Mouse (Mus musculus) stomach, postnatal 0 days (tissue): ENCODE measurements around the gene Zfyve16.

ENCODE experiments used
- CTCF ChIP-seq: IDR thresholded peaks from 2 replicates; pipeline ENCODE4 v1.5.1; 2016; ENCODE audit warnings: antibody characterized with exemption, low read depth, mild to moderate bottlenecking, moderate library complexity
- EP300 ChIP-seq: optimal IDR thresholded peaks from 2 replicates; pipeline ENCODE3; 2016; ENCODE audit warnings: antibody characterized with exemption

DNA sequence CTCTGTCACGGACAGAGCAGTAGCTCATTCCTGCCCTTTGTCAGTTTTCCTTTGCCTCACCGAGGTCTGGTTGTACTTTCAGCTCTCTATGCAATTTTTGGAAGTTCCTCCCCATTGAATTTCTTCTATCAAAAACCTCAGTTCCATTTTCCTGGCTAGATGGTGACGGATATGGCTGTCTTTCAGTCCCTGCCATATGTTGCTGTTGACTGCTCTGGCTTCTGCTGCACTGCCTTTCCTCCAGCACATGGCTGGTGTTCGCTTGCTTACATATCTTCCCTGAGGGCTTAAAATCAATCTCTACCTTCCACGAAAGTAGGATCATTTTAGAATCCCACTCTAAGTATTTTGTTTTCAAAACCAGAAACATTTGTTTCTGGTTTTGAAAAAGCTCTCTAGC lies 28.8 kb upstream of the Zfyve16 start:
- TF ChIP-seq CTCF, result no peak
- TF ChIP-seq EP300, result no peak
